Mouse (Mus musculus): Measurements from ENCODE around the gene Mthfd1.
A peak's percentile ranks its signal among the peaks of the same experiment; 100 is the strongest.

Gene Mthfd1

DNA sequence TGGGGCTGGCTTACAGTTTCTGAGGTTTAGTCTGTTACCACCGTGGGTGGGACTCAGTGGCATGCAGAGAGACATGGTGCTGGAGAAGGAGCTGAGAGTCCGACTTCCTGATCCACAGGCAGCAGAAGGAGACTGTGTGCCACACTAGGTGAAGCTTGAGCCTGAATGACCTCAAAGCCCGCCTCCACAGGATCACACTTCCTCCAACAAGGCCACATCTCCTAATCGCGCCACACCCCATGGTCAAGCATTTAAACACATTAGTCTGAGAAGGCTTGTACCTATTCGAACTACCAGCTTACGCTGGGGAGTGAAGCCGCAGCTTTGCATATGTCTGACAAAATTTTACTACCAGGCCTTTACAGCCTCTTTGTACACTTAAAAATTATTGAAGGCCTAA, 50.0 kb downstream of the Mthfd1 start:
- DNase-seq: no peak

DNA sequence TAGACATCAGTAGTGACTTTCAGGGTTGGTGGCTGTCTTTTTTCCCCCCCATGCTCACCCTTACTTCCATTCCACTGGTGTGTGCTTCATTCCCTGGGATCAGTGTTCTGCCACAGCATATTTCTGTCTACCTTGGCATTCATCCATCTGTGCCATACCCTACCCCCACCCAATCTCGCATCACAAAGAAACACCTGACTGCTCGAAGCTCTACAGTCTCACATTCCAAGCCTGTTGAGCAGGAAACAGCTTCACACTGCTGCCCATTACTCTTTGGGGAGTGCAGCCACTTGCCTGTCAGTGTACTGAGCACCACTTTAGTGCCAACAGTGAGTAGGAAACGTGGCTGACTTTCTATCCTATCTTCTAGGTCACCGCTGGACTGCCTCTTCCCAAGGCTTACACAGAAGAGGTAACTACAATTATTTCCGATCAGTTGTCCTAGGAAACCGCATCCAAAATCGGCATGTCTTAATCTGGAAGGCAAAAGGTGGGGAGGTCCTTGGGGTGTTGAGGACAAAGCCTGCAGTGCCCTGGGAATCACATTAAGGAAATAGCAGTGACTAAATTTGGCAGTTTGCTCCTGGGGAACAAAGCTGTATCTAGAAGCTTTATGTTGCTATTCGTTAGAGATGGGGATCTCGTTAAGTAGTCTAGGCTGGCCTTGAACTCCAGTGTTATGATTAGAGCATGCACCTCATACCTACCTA, 51.9 kb downstream of the Mthfd1 start:
- no peak for DNase-seq

DNA sequence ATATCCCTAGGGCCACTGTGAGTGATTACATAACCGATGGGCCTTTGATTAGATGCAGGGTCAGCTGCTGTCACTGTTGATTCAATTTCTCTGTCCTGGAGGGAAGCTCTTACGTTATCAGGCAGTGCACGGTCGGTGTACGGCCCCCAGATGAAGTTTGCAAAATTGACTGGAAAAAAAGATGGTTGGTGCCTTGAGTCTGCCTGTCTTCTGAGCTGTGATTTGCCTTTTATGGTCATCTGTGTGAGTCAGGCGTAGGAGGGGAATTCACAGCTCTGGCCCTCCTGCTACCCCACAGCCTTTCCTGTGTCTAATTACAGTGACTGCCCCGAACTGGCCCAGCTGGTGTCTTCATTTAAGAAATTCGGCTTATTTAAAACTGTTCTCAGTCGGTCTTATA, 52.9 kb downstream of the Mthfd1 start:
- DNase-seq: no peak

GRCm38 (mm10) chr12:76308436-76308835, 53.3 kb downstream of the Mthfd1 start:
- no peak for DNase-seq

GRCm38 (mm10) chr12:76310007-76310406, 54.9 kb downstream of the Mthfd1 start:
- no peak for DNase-seq

DNA sequence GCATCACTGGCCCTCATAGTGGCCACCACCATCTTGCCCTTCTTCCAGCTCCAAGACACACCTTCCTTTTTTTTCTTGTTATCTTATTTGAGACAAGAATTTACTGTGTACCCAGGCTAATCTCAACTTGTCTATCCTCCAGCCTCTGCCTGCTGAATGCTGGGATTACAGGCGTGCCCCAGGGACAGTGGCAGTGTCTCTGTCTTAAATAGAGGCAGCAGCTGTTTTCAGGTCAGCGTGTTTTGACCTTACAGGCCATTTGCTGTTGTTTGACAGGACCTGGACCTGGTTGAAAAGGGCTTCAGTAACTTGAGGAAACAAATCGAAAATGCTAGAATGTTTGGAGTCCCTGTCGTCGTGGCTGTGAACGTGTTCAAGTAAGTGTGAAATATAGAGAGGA, 55.5 kb downstream of the Mthfd1 start:
- DNase-seq: no peak

GRCm38 (mm10) chr12:76311227-76311626, 56.1 kb downstream of the Mthfd1 start:
- no peak for DNase-seq

GRCm38 (mm10) chr12:76311951-76312350, 56.9 kb downstream of the Mthfd1 start:
- no peak for DNase-seq

DNA sequence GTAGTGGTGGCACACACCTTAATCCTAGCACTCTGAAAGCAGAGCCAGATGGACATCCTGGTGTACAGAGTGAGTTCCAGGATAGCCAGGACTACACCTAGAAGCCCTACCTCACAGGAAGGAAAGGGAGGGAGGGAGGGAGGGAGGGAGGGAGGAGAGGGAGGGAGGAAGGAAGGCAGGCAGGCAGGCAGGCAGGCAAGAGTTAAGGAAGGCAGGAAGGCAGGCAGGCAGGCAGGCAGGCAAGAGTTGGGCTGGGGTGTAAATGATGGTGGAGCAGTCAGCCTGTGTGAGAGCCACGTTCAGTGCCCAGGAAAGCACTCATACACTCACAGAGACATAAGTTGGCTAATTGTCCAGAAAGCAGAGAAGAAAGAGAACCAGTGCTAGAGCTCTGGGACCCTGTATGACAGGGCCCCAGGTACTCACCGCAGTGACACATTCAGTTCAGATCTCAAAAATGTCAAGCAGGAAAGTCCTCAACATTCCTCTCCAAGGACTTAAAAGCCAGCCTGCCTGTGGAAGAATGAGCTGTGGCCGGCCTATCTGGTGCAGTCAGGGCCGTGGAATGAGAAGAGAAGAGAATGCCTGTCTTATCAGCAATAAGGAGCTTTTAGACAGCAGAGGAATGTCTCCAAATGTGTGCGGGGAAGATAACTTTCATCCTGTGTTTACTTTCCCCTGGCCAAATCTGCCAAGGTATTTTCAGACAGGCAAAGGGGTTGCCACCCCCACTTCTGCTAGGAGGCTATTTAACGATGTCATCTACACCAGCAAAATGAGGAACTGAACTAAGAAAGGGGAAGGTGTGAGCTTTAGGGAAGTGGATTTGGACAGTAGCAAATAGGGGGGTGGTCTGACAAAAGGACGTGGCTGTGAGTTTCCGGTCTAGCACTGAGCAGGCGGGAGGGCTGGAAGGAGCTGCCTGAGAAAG, 63.4 kb downstream of the Mthfd1 start:
- DNase-seq: no peak

DNA sequence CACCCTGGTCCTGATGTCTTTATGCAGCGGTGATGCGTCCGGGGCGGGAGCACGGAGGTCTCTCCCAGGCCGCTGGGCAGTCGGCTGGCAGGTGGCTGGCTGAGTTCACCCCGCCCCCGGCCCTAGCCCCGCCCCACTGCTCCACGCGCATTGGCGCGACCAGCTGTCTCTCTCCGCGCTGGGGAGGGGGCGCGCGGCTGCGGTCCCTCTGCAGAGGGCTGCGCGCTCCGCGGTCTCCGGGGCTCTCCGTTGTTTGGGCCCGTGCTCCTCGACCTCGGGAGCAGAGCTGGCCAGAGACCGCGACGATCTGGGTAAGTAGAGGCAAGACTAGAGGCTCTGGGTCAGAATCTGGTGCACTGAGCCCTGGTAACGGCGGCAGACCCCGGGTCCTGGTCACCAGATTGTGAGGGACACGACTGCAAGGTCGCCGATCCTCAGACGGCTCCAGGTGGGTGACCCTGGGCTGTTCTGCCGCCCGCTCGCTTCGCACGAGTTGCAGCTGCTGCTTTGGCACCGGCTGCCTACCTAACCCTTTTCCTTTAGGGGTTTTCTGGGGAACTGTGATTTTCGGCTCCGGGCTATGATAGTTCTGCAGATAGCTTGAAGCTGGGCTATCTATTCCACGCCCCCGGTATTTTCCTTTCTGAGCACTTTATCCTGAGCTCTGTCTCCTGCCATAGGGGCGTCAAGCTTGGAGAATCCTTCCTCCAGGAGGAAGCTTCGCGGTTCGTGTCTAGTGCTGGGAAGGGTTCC, 69.8 kb downstream of the Mthfd1 start, which contains the start of gene Akap5:
TSS of gene Akap5 (plus strand) at position 213 of the 753 bp plus-strand sequence.
- peak; percentile 35 to 54 for DNase-seq

DNA sequence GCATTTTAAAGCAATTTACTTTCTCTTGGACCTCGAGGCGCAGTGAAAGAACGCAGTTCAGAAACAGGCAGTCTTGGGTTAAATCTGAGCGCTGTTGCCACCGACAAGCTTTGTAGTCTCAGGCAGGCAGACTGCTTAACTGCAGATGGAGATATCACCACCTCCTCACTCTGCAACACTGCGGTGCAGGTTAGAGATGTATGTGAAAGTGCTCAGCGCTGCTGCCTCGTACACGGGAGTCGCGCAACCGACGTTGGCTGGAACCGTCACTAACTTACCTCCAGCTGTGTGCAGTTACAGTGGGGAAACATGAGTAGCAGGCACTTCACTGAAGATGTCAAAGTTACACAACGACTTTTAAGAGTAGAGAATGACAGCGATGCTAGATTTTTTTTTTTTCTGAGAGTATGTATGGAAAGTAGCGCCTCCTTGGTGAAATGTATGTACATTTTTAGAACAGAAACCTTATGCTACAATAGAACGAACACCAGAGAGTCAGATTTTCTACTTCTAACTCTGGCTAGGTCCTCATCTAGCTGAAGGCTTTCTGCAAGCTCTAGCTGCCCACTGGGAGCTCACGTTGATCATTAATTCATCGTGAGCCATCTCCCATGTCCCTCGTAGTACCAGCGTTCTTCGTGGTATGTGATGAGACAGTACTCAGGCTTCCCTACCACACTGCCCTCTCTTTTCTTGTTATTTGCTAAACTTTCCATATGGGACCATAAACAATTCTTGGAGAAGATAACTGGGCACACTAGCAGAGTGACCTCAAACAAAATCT, 71.5 kb downstream of the Mthfd1 start:
- no peak for DNase-seq

GRCm38 (mm10) chr12:76328567-76329354, 73.7 kb downstream of the Mthfd1 start:
- no peak for DNase-seq

DNA sequence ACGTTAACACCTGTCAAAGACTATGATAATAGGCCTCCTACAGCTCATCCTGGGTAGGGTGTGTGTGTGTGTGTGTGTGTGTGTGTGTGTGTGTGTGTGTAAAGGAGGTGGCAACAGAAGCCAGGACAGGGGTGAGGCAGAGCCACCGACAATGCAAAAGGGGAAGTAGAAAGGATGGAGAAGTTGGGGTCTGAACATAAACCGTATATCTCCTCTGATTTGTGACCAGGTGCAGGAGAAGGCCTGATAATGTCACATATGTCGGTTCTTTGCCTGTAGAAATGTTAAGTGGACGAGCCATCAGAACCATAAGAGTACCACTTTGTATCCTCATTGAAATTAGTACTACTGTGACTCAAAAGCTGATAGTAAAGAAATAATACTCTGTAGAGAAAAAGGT, 78.6 kb downstream of the Mthfd1 start:
- no peak for DNase-seq

- no peak for DNase-seq
These were observed 80.5 kb downstream of the Mthfd1 start for GRCm38 (mm10) chr12:76335641-76336040.

GRCm38 (mm10) chr12:76336111-76336965, 81.2 kb downstream of the Mthfd1 start:
- no peak for DNase-seq

DNA sequence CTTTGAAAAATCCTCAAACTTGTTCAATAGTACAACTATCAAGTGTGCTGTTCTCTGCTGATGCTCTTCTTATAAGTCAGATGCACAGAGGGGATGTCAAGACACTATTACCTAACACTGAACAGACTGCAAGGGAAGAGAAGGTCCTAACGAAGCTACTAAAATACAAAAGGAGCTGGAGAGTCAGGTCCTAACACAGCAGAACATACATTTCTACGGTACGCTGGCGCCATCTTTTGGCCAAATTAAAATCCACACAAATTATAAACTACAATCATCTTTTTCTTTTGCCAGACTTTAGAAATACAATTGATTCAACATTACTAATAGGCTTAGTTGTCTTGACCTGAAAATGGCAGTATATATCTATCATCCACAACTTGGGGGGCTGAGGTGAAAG, 86.0 kb downstream of the Mthfd1 start:
- DNase-seq: peak; percentile 44 to 75

GRCm38 (mm10) chr12:76345759-76346455, 90.8 kb downstream of the Mthfd1 start:
- DNase-seq: no peak

- DNase-seq: no peak
These were observed 94.7 kb downstream of the Mthfd1 start for GRCm38 (mm10) chr12:76349680-76350220.

DNA sequence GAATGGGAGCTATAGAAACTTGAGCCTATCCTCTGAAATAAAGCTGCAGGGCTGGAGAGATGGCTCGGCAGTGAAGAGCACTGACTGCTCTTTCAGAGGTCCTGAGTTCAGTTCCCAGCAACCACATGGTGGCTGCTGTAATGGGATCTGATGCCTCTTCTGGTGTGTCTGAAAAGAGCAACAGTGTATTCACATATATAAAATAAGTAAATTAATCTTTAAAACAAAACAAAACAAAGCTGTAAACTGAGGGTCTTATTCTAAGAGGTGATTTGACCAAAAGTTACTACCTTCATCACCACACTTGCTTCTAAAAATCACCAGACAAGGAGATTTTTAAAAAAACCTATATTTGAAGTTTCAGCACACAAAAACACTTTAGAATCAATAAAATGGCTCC, 105.8 kb downstream of the Mthfd1 start:
- DNase-seq: no peak
